Mouse (Mus musculus): ENCODE results near the gene Srd5a1. TPM values are rescaled to one million over a fixed set of nuclear protein-coding genes. Genes with fewer than 3 reads are reported as not detected.

Gene Srd5a1
- polyA plus RNA-seq (2014; fragmentation: Nextera tagmentation; extraction: Ambion mirVana), result 6.5 and 8.7 TPM in 2 replicates

GRCm38 (mm10) chr13:69611398-69612174 is at the start of gene Srd5a1:
Gene Srd5a1 (minus strand): TSS chr13:69611442.
- Histone ChIP-seq H3K4me3 (ENCODE audit: control insufficient read depth in 1 of 2, insufficient read depth in 1 of 2, low read depth in 1 of 2, low read length in 2 of 2) (peak within 1 kb of the TSS; percentile 78 to 92), H3K9ac (ENCODE audit: low read length) (peak within 1 kb of the TSS; percentile 80), H3K27ac (replicated peaks in 1 of 2; ENCODE audit: control insufficient read depth in 1 of 2, insufficient read depth in 1 of 2, low read depth in 2 of 2, low read length in 2 of 2) (peak within 1 kb of the TSS; percentile 43 to 88; a peak in 3 of 4 replicates), H3K9me3 (ENCODE audit: control insufficient read depth, low read length) (no peaks in the 10 kb centered on the region), H3K4me1 (ENCODE audit: control insufficient read depth in 2 of 2, insufficient read depth in 2 of 2, low read length in 2 of 2) (peaks cover 0 to 5% of the 10 kb centered on the region in 2 experiments; a peak in 1 of 4 replicates), H3K27me3 (ENCODE audit: control insufficient read depth, insufficient read depth, low read length) (peaks cover 4% of the 10 kb centered on the region; the same call in 1 of the 2 replicates), H3K36me3 (ENCODE audit: control insufficient read depth, insufficient read depth, low read length) (peaks cover 37% of the 10 kb centered on the region), H3K4me2 (ENCODE audit: low read length) (peak within 1 kb of the TSS; percentile 94)
- ATAC-seq (ENCODE audit: insufficient number of reproducible peaks, insufficient read depth, low FRiP score, low read depth), result peak; percentile 100
- under 1% methylated on average over 68 of the region's 69 CpGs for WGBS

- Histone ChIP-seq H3K4me1 (ENCODE audit: control insufficient read depth in 2 of 2, insufficient read depth in 2 of 2, low read length in 2 of 2) (no peaks in the 10 kb centered on the region), H3K27me3 (ENCODE audit: control insufficient read depth, insufficient read depth, low read length) (no peaks in the 10 kb centered on the region), H3K9me3 (ENCODE audit: control insufficient read depth, low read length) (no peaks in the 10 kb centered on the region), H3K27ac (replicated peaks in 1 of 2; ENCODE audit: control insufficient read depth in 1 of 2, insufficient read depth in 1 of 2, low read depth in 2 of 2, low read length in 2 of 2) (no peak overlapping the region), H3K9ac (ENCODE audit: low read length) (no peak overlapping the region), H3K36me3 (ENCODE audit: control insufficient read depth, insufficient read depth, low read length) (no peaks in the 10 kb centered on the region), H3K4me3 (ENCODE audit: control insufficient read depth in 1 of 2, insufficient read depth in 1 of 2, low read depth in 1 of 2, low read length in 2 of 2) (no peak overlapping the region), H3K4me2 (ENCODE audit: low read length) (no peak overlapping the region)
- WGBS, result 69% methylated on average over 3 of the region's 3 CpGs
- no peak for ATAC-seq (ENCODE audit: insufficient number of reproducible peaks, insufficient read depth, low FRiP score, low read depth)
Measured at GRCm38 (mm10) chr13:69654508-69654907, 43.3 kb upstream of the Srd5a1 start.

GRCm38 (mm10) chr13:69646481-69646880 is 35.2 kb upstream of the Srd5a1 start:
- no peak overlapping the region for H3K4me3 ChIP-seq (ENCODE audit: control insufficient read depth in 1 of 2, insufficient read depth in 1 of 2, low read depth in 1 of 2, low read length in 2 of 2)
- WGBS, result 76% methylated on average over 9 of the region's 9 CpGs
- H3K27ac ChIP-seq (replicated peaks in 1 of 2; ENCODE audit: control insufficient read depth in 1 of 2, insufficient read depth in 1 of 2, low read depth in 2 of 2, low read length in 2 of 2), result no peak overlapping the region
- no peak overlapping the region for H3K4me2 ChIP-seq (ENCODE audit: low read length)
- no peak overlapping the region for H3K9ac ChIP-seq (ENCODE audit: low read length)
- H3K27me3 ChIP-seq (ENCODE audit: control insufficient read depth, insufficient read depth, low read length), result no peaks in the 10 kb centered on the region
- ATAC-seq (ENCODE audit: insufficient number of reproducible peaks, insufficient read depth, low FRiP score, low read depth), result no peak
- no peaks in the 10 kb centered on the region for H3K9me3 ChIP-seq (ENCODE audit: control insufficient read depth, low read length)
- no peaks in the 10 kb centered on the region for H3K4me1 ChIP-seq (ENCODE audit: control insufficient read depth in 2 of 2, insufficient read depth in 2 of 2, low read length in 2 of 2)
- H3K36me3 ChIP-seq (ENCODE audit: control insufficient read depth, insufficient read depth, low read length), result no peaks in the 10 kb centered on the region

GRCm38 (mm10) chr13:69645694-69646423 is 34.6 kb upstream of the Srd5a1 start:
- Histone ChIP-seq H3K9ac (ENCODE audit: low read length) (no peak overlapping the region), H3K27me3 (ENCODE audit: control insufficient read depth, insufficient read depth, low read length) (no peaks in the 10 kb centered on the region), H3K36me3 (ENCODE audit: control insufficient read depth, insufficient read depth, low read length) (no peaks in the 10 kb centered on the region), H3K4me3 (ENCODE audit: control insufficient read depth in 1 of 2, insufficient read depth in 1 of 2, low read depth in 1 of 2, low read length in 2 of 2) (no peak overlapping the region), H3K4me1 (ENCODE audit: control insufficient read depth in 2 of 2, insufficient read depth in 2 of 2, low read length in 2 of 2) (no peaks in the 10 kb centered on the region), H3K27ac (replicated peaks in 1 of 2; ENCODE audit: control insufficient read depth in 1 of 2, insufficient read depth in 1 of 2, low read depth in 2 of 2, low read length in 2 of 2) (no peak overlapping the region), H3K9me3 (ENCODE audit: control insufficient read depth, low read length) (no peaks in the 10 kb centered on the region), H3K4me2 (ENCODE audit: low read length) (no peak overlapping the region)
- no peak for ATAC-seq (ENCODE audit: insufficient number of reproducible peaks, insufficient read depth, low FRiP score, low read depth)
- WGBS, result 66% methylated on average over 13 of the region's 13 CpGs

- Histone ChIP-seq H3K4me2 (ENCODE audit: low read length) (no peak overlapping the region), H3K27ac (replicated peaks in 1 of 2; ENCODE audit: control insufficient read depth in 1 of 2, insufficient read depth in 1 of 2, low read depth in 2 of 2, low read length in 2 of 2) (no peak overlapping the region), H3K4me3 (ENCODE audit: control insufficient read depth in 1 of 2, insufficient read depth in 1 of 2, low read depth in 1 of 2, low read length in 2 of 2) (no peak overlapping the region), H3K4me1 (ENCODE audit: control insufficient read depth in 2 of 2, insufficient read depth in 2 of 2, low read length in 2 of 2) (no peaks in the 10 kb centered on the region), H3K9ac (ENCODE audit: low read length) (no peak overlapping the region), H3K27me3 (ENCODE audit: control insufficient read depth, insufficient read depth, low read length) (no peaks in the 10 kb centered on the region), H3K36me3 (ENCODE audit: control insufficient read depth, insufficient read depth, low read length) (peaks cover 11% of the 10 kb centered on the region), H3K9me3 (ENCODE audit: control insufficient read depth, low read length) (no peaks in the 10 kb centered on the region)
- WGBS, result 82% methylated on average over 13 of the region's 13 CpGs
- no peak for ATAC-seq (ENCODE audit: insufficient number of reproducible peaks, insufficient read depth, low FRiP score, low read depth)
Measured at GRCm38 (mm10) chr13:69644427-69645166, 33.4 kb upstream of the Srd5a1 start.

- WGBS, result 79% methylated on average over 2 of the region's 2 CpGs
Measured at GRCm38 (mm10) chr13:69643937-69644336, 32.7 kb upstream of the Srd5a1 start.

GRCm38 (mm10) chr13:69642656-69643216 is 31.5 kb upstream of the Srd5a1 start:
- no peak for ATAC-seq (ENCODE audit: insufficient number of reproducible peaks, insufficient read depth, low FRiP score, low read depth)
- 61% methylated on average over 5 of the region's 5 CpGs for WGBS
- no peak overlapping the region for H3K9ac ChIP-seq (ENCODE audit: low read length)

More at GRCm38 (mm10) chr13:69643937-69644336, 32.7 kb upstream of the Srd5a1 start:
- Histone ChIP-seq H3K9me3 (ENCODE audit: control insufficient read depth, low read length) (no peaks in the 10 kb centered on the region), H3K4me3 (ENCODE audit: control insufficient read depth in 1 of 2, insufficient read depth in 1 of 2, low read depth in 1 of 2, low read length in 2 of 2) (no peak overlapping the region), H3K9ac (ENCODE audit: low read length) (no peak overlapping the region), H3K27me3 (ENCODE audit: control insufficient read depth, insufficient read depth, low read length) (no peaks in the 10 kb centered on the region), H3K36me3 (ENCODE audit: control insufficient read depth, insufficient read depth, low read length) (peaks cover 16% of the 10 kb centered on the region), H3K4me2 (ENCODE audit: low read length) (no peak overlapping the region), H3K4me1 (ENCODE audit: control insufficient read depth in 2 of 2, insufficient read depth in 2 of 2, low read length in 2 of 2) (no peaks in the 10 kb centered on the region), H3K27ac (replicated peaks in 1 of 2; ENCODE audit: control insufficient read depth in 1 of 2, insufficient read depth in 1 of 2, low read depth in 2 of 2, low read length in 2 of 2) (no peak overlapping the region)
- no peak for ATAC-seq (ENCODE audit: insufficient number of reproducible peaks, insufficient read depth, low FRiP score, low read depth)

More at GRCm38 (mm10) chr13:69642656-69643216, 31.5 kb upstream of the Srd5a1 start:
- Histone ChIP-seq H3K27ac (replicated peaks in 1 of 2; ENCODE audit: control insufficient read depth in 1 of 2, insufficient read depth in 1 of 2, low read depth in 2 of 2, low read length in 2 of 2) (no peak overlapping the region), H3K4me1 (ENCODE audit: control insufficient read depth in 2 of 2, insufficient read depth in 2 of 2, low read length in 2 of 2) (no peaks in the 10 kb centered on the region), H3K36me3 (ENCODE audit: control insufficient read depth, insufficient read depth, low read length) (peaks cover 25% of the 10 kb centered on the region), H3K27me3 (ENCODE audit: control insufficient read depth, insufficient read depth, low read length) (no peaks in the 10 kb centered on the region), H3K4me2 (ENCODE audit: low read length) (no peak overlapping the region), H3K4me3 (ENCODE audit: control insufficient read depth in 1 of 2, insufficient read depth in 1 of 2, low read depth in 1 of 2, low read length in 2 of 2) (no peak overlapping the region), H3K9me3 (ENCODE audit: control insufficient read depth, low read length) (no peaks in the 10 kb centered on the region)

All from heart, embryonic 14.5 days (tissue).